ENCODE assay signal across 19 mouse cellular contexts in genomic region chr2:147235707-147236290, GRCm38 (mm10). TPM values are rescaled to one million over a fixed set of nuclear protein-coding genes. Genes with fewer than 3 reads are reported as not detected.
DNase-seq lines count a peak whose midpoint lies in the region; ATAC-seq and TF ChIP-seq lines count a peak whose summit lies in the region.
"Had no signal": no experiment of that assay in that cellular context is flagged by ENCODE, and none has a peak within 500 bp of the region (broad histone marks: within the 10 kb centered on the region; RNA-seq: fewer than 3 reads in every experiment).

No protein-coding gene starts in this region.

- H3K27me3 ChIP-seq in hindbrain, embryonic 11.5 days (ENCODE audit: control insufficient read depth, insufficient read depth, low read length) = no peaks in the 10 kb centered on the region
- peaks cover 28% of the 10 kb centered on the region for H3K27me3 ChIP-seq in midbrain, embryonic 12.5 days
- H3K27me3 ChIP-seq in neural tube, embryonic 15.5 days (replicated peaks) = no peaks in the 10 kb centered on the region
- H3K27me3 ChIP-seq in intestine, postnatal 0 days (replicated peaks; ENCODE audit: control insufficient read depth, insufficient read depth, low read length) = no peaks in the 10 kb centered on the region
- H3K27me3 ChIP-seq: limb, embryonic 13.5 days had no signal

- WGBS in hindbrain, embryonic 11.5 days = 54% methylated on average over 25 of the region's 25 CpGs
- whole genome bisulfite sequencing in midbrain, embryonic 12.5 days = 45% methylated on average over 25 of the region's 25 CpGs
- 28% methylated on average over 25 of the region's 25 CpGs for WGBS in neural tube, embryonic 15.5 days
- 91% methylated on average over 25 of the region's 25 CpGs for WGBS in intestine, postnatal 0 days

- H3K36me3 ChIP-seq in hindbrain, embryonic 11.5 days (ENCODE audit: control insufficient read depth, insufficient read depth, low read length) = no peaks in the 10 kb centered on the region
- no peaks in the 10 kb centered on the region for H3K36me3 ChIP-seq in midbrain, embryonic 12.5 days
- H3K36me3 ChIP-seq in neural tube, embryonic 15.5 days = no peaks in the 10 kb centered on the region
- H3K36me3 ChIP-seq in intestine, postnatal 0 days (ENCODE audit: control insufficient read depth, insufficient read depth) = no peaks in the 10 kb centered on the region
- H3K36me3 ChIP-seq: limb, embryonic 13.5 days had no signal

- no peak overlapping the region for H3K9ac ChIP-seq in hindbrain, embryonic 11.5 days (ENCODE audit: low read depth, low read length)
- no peak overlapping the region; the same call in 1 of the 2 replicates for H3K9ac ChIP-seq in midbrain, embryonic 12.5 days (replicated peaks)
- H3K9ac ChIP-seq in neural tube, embryonic 15.5 days (replicated peaks) = no peak overlapping the region
- no peak overlapping the region for H3K9ac ChIP-seq in intestine, postnatal 0 days (ENCODE audit: low read depth, low read length)
- H3K9ac ChIP-seq: limb, embryonic 13.5 days had no signal

- no peak overlapping the region for H3K27ac ChIP-seq in hindbrain, embryonic 11.5 days (ENCODE audit: low read depth, low read length)
- no peak overlapping the region for H3K27ac ChIP-seq in midbrain, embryonic 12.5 days (replicated peaks)
- no peak overlapping the region for H3K27ac ChIP-seq in neural tube, embryonic 15.5 days (replicated peaks)
- no peak overlapping the region for H3K27ac ChIP-seq in intestine, postnatal 0 days (ENCODE audit: low read depth, low read length)
- H3K27ac ChIP-seq: layer of hippocampus, adult 2 months; limb, embryonic 13.5 days; stomach, postnatal 0 days had no signal

- ATAC-seq in hindbrain, embryonic 11.5 days (ENCODE audit: low FRiP score) = peak; percentile 33; the same call in 1 of the 2 replicates
- ATAC-seq in midbrain, embryonic 12.5 days (ENCODE audit: low FRiP score, low read depth) = peak; percentile 50; the same call in 1 of the 2 replicates
- no peak for ATAC-seq in neural tube, embryonic 15.5 days (ENCODE audit: low FRiP score)
- ATAC-seq in intestine, postnatal 0 days = no peak

- 0 out of 2 replicates have a peak overlapping the region, but pooled peaks have one; percentile 3 for H3K4me2 ChIP-seq in hindbrain, embryonic 11.5 days (replicated peaks; ENCODE audit: low read depth, low read length)
- peak overlapping the region; percentile 32 for H3K4me2 ChIP-seq in midbrain, embryonic 12.5 days (replicated peaks)
- peak overlapping the region; percentile 33 for H3K4me2 ChIP-seq in neural tube, embryonic 15.5 days
- H3K4me2 ChIP-seq in intestine, postnatal 0 days (replicated peaks; ENCODE audit: low read depth) = no peak overlapping the region
- H3K4me2 ChIP-seq: limb, embryonic 13.5 days had no signal

- TF ChIP-seq CTCF in intestine, postnatal 0 days (IDR thresholded peaks at IDR 0.05; ENCODE audit: low read depth) = no peak

- H3K4me3 ChIP-seq in hindbrain, embryonic 11.5 days (ENCODE audit: low read depth, low read length) = no peak overlapping the region
- H3K4me3 ChIP-seq in midbrain, embryonic 12.5 days = no peak overlapping the region
- H3K4me3 ChIP-seq in neural tube, embryonic 15.5 days (replicated peaks) = no peak overlapping the region
- H3K4me3 ChIP-seq in intestine, postnatal 0 days (ENCODE audit: low read depth, low read length) = no peak overlapping the region
- H3K4me3 ChIP-seq: layer of hippocampus, adult 2 months; limb, embryonic 13.5 days had no signal

- DNase-seq in embryo, embryonic 10.5 days (ENCODE audit: low spot score) = peak; percentile 17
- no peak for DNase-seq in embryo, embryonic 9.5 days (ENCODE audit: extremely low spot score)
- DNase-seq in hindbrain, embryonic 11.5 days (ENCODE audit: low spot score) = peak; percentile 30
- DNase-seq in c-Kit-positive CD71-positive TER-119-positive erythroid progenitor cells, embryonic 14.5 days (ENCODE audit: low spot score) = no peak
- DNase-seq in cerebellum, postnatal 14 days = no peak
- DNase-seq: adrenal gland, postnatal 25 days; cerebellum, postnatal 36 days; kidney, adult 9 months; lung, postnatal 14 days; thymus, postnatal 14 days had no signal

- no peaks in the 10 kb centered on the region for H3K4me1 ChIP-seq in hindbrain, embryonic 11.5 days (replicated peaks; ENCODE audit: control insufficient read depth, insufficient read depth, low read length)
- peaks cover 6% of the 10 kb centered on the region; the same call in 1 of the 2 replicates for H3K4me1 ChIP-seq in midbrain, embryonic 12.5 days
- H3K4me1 ChIP-seq in neural tube, embryonic 15.5 days = no peaks in the 10 kb centered on the region
- no peaks in the 10 kb centered on the region for H3K4me1 ChIP-seq in intestine, postnatal 0 days (replicated peaks; ENCODE audit: control insufficient read depth, insufficient read depth, low read length)
- H3K4me1 ChIP-seq: limb, embryonic 13.5 days had no signal

- no peaks in the 10 kb centered on the region for H3K9me3 ChIP-seq in hindbrain, embryonic 11.5 days (ENCODE audit: control insufficient read depth, low read length)
- no peaks in the 10 kb centered on the region for H3K9me3 ChIP-seq in midbrain, embryonic 12.5 days
- no peaks in the 10 kb centered on the region for H3K9me3 ChIP-seq in neural tube, embryonic 15.5 days (replicated peaks)
- H3K9me3 ChIP-seq in intestine, postnatal 0 days (ENCODE audit: control insufficient read depth) = no peaks in the 10 kb centered on the region
- H3K9me3 ChIP-seq: limb, embryonic 13.5 days had no signal

RNA-seq across cellular contexts. Expression of gene Nkx2-2, which starts 41.8 kb away (rescaled TPM):
- 3.4 and 5.7 TPM in 2 replicates for polyA plus RNA-seq in hindbrain, embryonic 11.5 days (2014; fragmentation: Nextera tagmentation; extraction: Ambion mirVana)
- 9.3 and 14.2 TPM in 2 replicates for polyA plus RNA-seq in midbrain, embryonic 12.5 days (2016; fragmentation: Nextera tagmentation; extraction: Ambion mirVana)
- 5.0 and 5.4 TPM in 2 replicates for polyA plus RNA-seq in neural tube, embryonic 15.5 days (2015; fragmentation: Nextera tagmentation; extraction: Ambion mirVana)
- polyA plus RNA-seq in intestine, postnatal 0 days (2015; fragmentation: Nextera tagmentation; extraction: Ambion mirVana) = 1.3 and 1.4 TPM in 2 replicates
- polyA plus RNA-seq: embryonic facial prominence, embryonic 14.5 days; heart, embryonic 14.5 days; limb, embryonic 13.5 days; liver, embryonic 16.5 days had no signal

Comparison
In these comparisons a context has a peak if more than half of its experiments do, and no peak if none do; other contexts are left out.
1. DNase-seq: peak in embryo, embryonic 10.5 days (single experiment) and hindbrain, embryonic 11.5 days (single experiment); none in embryo, embryonic 9.5 days (single experiment), c-Kit-positive CD71-positive TER-119-positive erythroid progenitor cells, embryonic 14.5 days (single experiment) and cerebellum, postnatal 14 days (0 of 2).
2. ATAC-seq: peak in hindbrain, embryonic 11.5 days (single experiment) and midbrain, embryonic 12.5 days (single experiment); none in neural tube, embryonic 15.5 days (single experiment) and intestine, postnatal 0 days (single experiment).